Mouse (Mus musculus): ENCODE results near the gene Rere. TPM values are rescaled to one million over a fixed set of nuclear protein-coding genes. Genes with fewer than 3 reads are reported as not detected.

The Rere gene
- total RNA-seq, 2 experiments from 2014 or later, result 22.7 to 78.8 TPM

GRCm38 (mm10) chr4:150665806-150666205 is 384.4 kb downstream of the Rere start:
- ATAC-seq (replicated peaks; ENCODE audit: poor library complexity, severe bottlenecking), result no peak

Other genes starting within 250 kb of the Rere start
- 0.62 and 0.94 TPM in 2 replicates for gene Gpr157, start 194.3 kb upstream of the Rere start, total RNA-seq (2014; fragmentation: Nextera tagmentation)
- gene Gpr157, start 194.3 kb upstream of the Rere start, total RNA-seq (2017), result 1.6 and 2.6 TPM in 2 replicates
- not detected in 2 replicates for gene Slc2a5, start 162.4 kb upstream of the Rere start, total RNA-seq (2014; fragmentation: Nextera tagmentation)
- gene Slc2a5, start 162.4 kb upstream of the Rere start, total RNA-seq (2017), result not detected in 2 replicates
- not detected in 2 replicates for gene Slc2a7, start 132.7 kb upstream of the Rere start, total RNA-seq (2014; fragmentation: Nextera tagmentation)
- not detected in 2 replicates for gene Slc2a7, start 132.7 kb upstream of the Rere start, total RNA-seq (2017)
- gene Car6, start 80.3 kb upstream of the Rere start, total RNA-seq (2014; fragmentation: Nextera tagmentation), result not detected in 2 replicates
- gene Car6, start 80.3 kb upstream of the Rere start, total RNA-seq (2017), result not detected in 2 replicates
- gene Eno1, start 44.9 kb upstream of the Rere start, total RNA-seq (2014; fragmentation: Nextera tagmentation), result 409 and 424 TPM in 2 replicates
- 380 and 423 TPM in 2 replicates for gene Eno1, start 44.9 kb upstream of the Rere start, total RNA-seq (2017)